18 mouse cellular contexts compared by ENCODE assay signal in the genomic region with DNA sequence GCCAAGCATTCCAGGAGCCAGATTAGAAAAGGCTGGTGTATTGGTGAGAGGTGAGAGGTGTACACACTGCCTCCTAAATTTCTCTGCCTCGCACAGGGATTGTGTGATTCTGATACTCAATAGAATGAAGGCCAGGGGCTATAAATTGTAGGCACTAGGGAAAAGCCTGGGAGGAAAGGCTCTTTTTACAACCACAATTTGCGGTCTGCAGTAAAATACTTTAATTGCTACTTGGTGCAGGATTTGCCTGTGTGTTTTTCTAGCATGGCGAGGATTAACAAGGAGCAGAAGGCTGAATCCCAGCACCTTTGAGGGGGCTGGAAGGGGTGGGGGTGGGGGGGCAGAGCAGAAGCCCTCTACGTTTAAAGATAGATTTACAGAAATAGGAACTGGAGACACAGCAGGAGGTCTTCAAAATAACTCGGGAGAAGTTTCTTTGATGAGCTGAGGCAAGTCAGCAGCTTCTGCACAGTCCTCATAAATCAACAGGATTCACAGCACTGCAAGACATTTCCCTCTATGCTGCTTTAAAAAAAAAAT. TPM values are rescaled to one million over a fixed set of nuclear protein-coding genes. Genes with fewer than 3 reads are reported as not detected.
A peak's percentile ranks its signal among the peaks of the same experiment; 100 is the strongest.
DNase-seq lines count a peak whose midpoint lies in the region; ATAC-seq and TF ChIP-seq lines count a peak whose summit lies in the region.
"Had no signal": no experiment of that assay in that cellular context is flagged by ENCODE, and none has a peak within 500 bp of the region (broad histone marks: within the 10 kb centered on the region; RNA-seq: fewer than 3 reads in every experiment).

No protein-coding gene starts in this region.

- H3K9ac ChIP-seq in intestine, embryonic 14.5 days (ENCODE audit: low read length), result no peak overlapping the region
- no peak overlapping the region for H3K9ac ChIP-seq in intestine, embryonic 16.5 days (ENCODE audit: low read depth, low read length)
- no peak overlapping the region for H3K9ac ChIP-seq in embryonic facial prominence, embryonic 11.5 days (replicated peaks; ENCODE audit: low read length)
- H3K9ac ChIP-seq in limb, embryonic 15.5 days, result no peak overlapping the region
- H3K9ac ChIP-seq in heart, adult 2 months (ENCODE audit: low read depth, low read length), result no peak overlapping the region

- TF ChIP-seq POLR2A in bone marrow macrophage, adult 2 months (IDR thresholded peaks at IDR 0.05; ENCODE audit: borderline replicate concordance, low read depth, low read length), result no peak
- TF ChIP-seq POLR2A in heart, adult 2 months (IDR thresholded peaks at IDR 0.05; ENCODE audit: insufficient read depth, low read depth, low read length), result no peak

- no peak for TF ChIP-seq EP300 in heart, adult 2 months (IDR thresholded peaks at IDR 0.05; ENCODE audit: insufficient read depth, low read depth, low read length)

- ATAC-seq in intestine, embryonic 14.5 days (replicated peaks; ENCODE audit: low FRiP score, low TSS enrichment, low read depth), result 0 out of 2 replicates have a peak, but pooled peaks have one; percentile 64
- ATAC-seq in intestine, embryonic 16.5 days, result no peak
- no peak; the same call in 1 of the 2 replicates for ATAC-seq in embryonic facial prominence, embryonic 11.5 days (replicated peaks; ENCODE audit: insufficient number of reproducible peaks, low FRiP score, low TSS enrichment, low read depth)
- 0 out of 2 replicates have a peak, but pooled peaks have one; percentile 19 for ATAC-seq in limb, embryonic 15.5 days (ENCODE audit: insufficient number of reproducible peaks, low FRiP score, low TSS enrichment, low read depth)
- no peak for ATAC-seq in granulocyte monocyte progenitor cell, adult 5-6 weeks (replicated peaks; ENCODE audit: poor library complexity, severe bottlenecking)
- no peak for ATAC-seq in monocyte, adult 5-6 weeks (replicated peaks; ENCODE audit: insufficient number of reproducible peaks, low FRiP score, low TSS enrichment, poor library complexity, severe bottlenecking)

- no peaks in the 10 kb centered on the region for H3K9me3 ChIP-seq in intestine, embryonic 14.5 days (ENCODE audit: control insufficient read depth, low read length)
- no peaks in the 10 kb centered on the region for H3K9me3 ChIP-seq in intestine, embryonic 16.5 days (ENCODE audit: control insufficient read depth, low read length)
- no peaks in the 10 kb centered on the region for H3K9me3 ChIP-seq in embryonic facial prominence, embryonic 11.5 days (replicated peaks; ENCODE audit: control insufficient read depth, low read length)
- no peaks in the 10 kb centered on the region for H3K9me3 ChIP-seq in limb, embryonic 15.5 days

- 7% methylated on average over 5 of the region's 5 CpGs for WGBS in intestine, embryonic 14.5 days
- 22% methylated on average over 5 of the region's 5 CpGs for WGBS in intestine, embryonic 16.5 days
- WGBS in embryonic facial prominence, embryonic 11.5 days, result 22% methylated on average over 5 of the region's 5 CpGs
- WGBS in limb, embryonic 15.5 days, result 3% methylated on average over 5 of the region's 5 CpGs
- 42% methylated on average over 5 of the region's 5 CpGs for WGBS in heart, adult 2 months

- H3K27me3 ChIP-seq in intestine, embryonic 14.5 days (replicated peaks; ENCODE audit: control insufficient read depth, insufficient read depth, low read length), result no peaks in the 10 kb centered on the region
- H3K27me3 ChIP-seq in intestine, embryonic 16.5 days (replicated peaks; ENCODE audit: control insufficient read depth, insufficient read depth, low read length), result no peaks in the 10 kb centered on the region
- no peaks in the 10 kb centered on the region for H3K27me3 ChIP-seq in embryonic facial prominence, embryonic 11.5 days (ENCODE audit: control insufficient read depth, insufficient read depth, low read length)
- no peaks in the 10 kb centered on the region for H3K27me3 ChIP-seq in limb, embryonic 15.5 days
- no peaks in the 10 kb centered on the region for H3K27me3 ChIP-seq in heart, adult 2 months (ENCODE audit: control insufficient read depth, insufficient read depth, low read length)

- intact Hi-C loops in heart, adult 2 months (cut with DNase I), result no loop called here

- H3K4me2 ChIP-seq in intestine, embryonic 14.5 days (ENCODE audit: low read length), result 0 out of 2 replicates have a peak overlapping the region, but pooled peaks have one; percentile 13
- H3K4me2 ChIP-seq in intestine, embryonic 16.5 days (ENCODE audit: low read depth, low read length), result no peak overlapping the region
- H3K4me2 ChIP-seq in embryonic facial prominence, embryonic 11.5 days (ENCODE audit: low read depth, low read length), result no peak overlapping the region
- H3K4me2 ChIP-seq in limb, embryonic 15.5 days, result no peak overlapping the region

- peaks cover 10% of the 10 kb centered on the region for H3K4me1 ChIP-seq in intestine, embryonic 14.5 days (replicated peaks; ENCODE audit: control insufficient read depth, insufficient read depth, low read length)
- no peaks in the 10 kb centered on the region; the same call in 1 of the 2 replicates for H3K4me1 ChIP-seq in intestine, embryonic 16.5 days (ENCODE audit: control insufficient read depth, insufficient read depth, low read length)
- H3K4me1 ChIP-seq in bone marrow macrophage, adult 2 months (ENCODE audit: control insufficient read depth, insufficient read depth, low read length), result peaks cover 10% of the 10 kb centered on the region
- no peaks in the 10 kb centered on the region for H3K4me1 ChIP-seq in embryonic facial prominence, embryonic 11.5 days (ENCODE audit: control insufficient read depth, insufficient read depth, low read length)
- H3K4me1 ChIP-seq in limb, embryonic 15.5 days, result peaks cover 13% of the 10 kb centered on the region; the same call in 1 of the 2 replicates
- H3K4me1 ChIP-seq in heart, adult 2 months (ENCODE audit: control insufficient read depth, insufficient read depth, low read length), result no peaks in the 10 kb centered on the region

- peak; percentile 56 for DNase-seq in intestine, embryonic 14.5 days (ENCODE audit: low spot score)
- DNase-seq in embryonic facial prominence, embryonic 11.5 days (ENCODE audit: low spot score), result peak; percentile 34
- DNase-seq in heart, adult 2 months, result no peak
- DNase-seq: heart, postnatal 4 days; lung, adult 2 months; right cerebral cortex, postnatal 4 days; thymus, postnatal 36 days had no signal

- TF ChIP-seq CTCF in bone marrow macrophage, adult 2 months (IDR thresholded peaks at IDR 0.05; ENCODE audit: low read depth, low read length), result no peak
- no peak for TF ChIP-seq CTCF in heart, adult 2 months (IDR thresholded peaks at IDR 0.05)

- 0 out of 2 replicates have a peak overlapping the region, but pooled peaks have one; percentile 6 for H3K27ac ChIP-seq in intestine, embryonic 14.5 days (ENCODE audit: low read depth)
- H3K27ac ChIP-seq in intestine, embryonic 16.5 days (ENCODE audit: low read length), result no peak overlapping the region
- H3K27ac ChIP-seq in bone marrow macrophage, adult 2 months (ENCODE audit: insufficient read depth, low read depth, low read length), result peak overlapping the region; percentile 15; the same call in 1 of the 2 replicates
- no peak overlapping the region for H3K27ac ChIP-seq in embryonic facial prominence, embryonic 11.5 days (replicated peaks; ENCODE audit: low read depth, low read length)
- no peak overlapping the region for H3K27ac ChIP-seq in limb, embryonic 15.5 days
- no peak overlapping the region for H3K27ac ChIP-seq in heart, adult 2 months

- no peaks in the 10 kb centered on the region for H3K36me3 ChIP-seq in intestine, embryonic 14.5 days (ENCODE audit: control insufficient read depth, insufficient read depth, low read length)
- H3K36me3 ChIP-seq in intestine, embryonic 16.5 days (ENCODE audit: control insufficient read depth, insufficient read depth, low read length), result no peaks in the 10 kb centered on the region
- H3K36me3 ChIP-seq in embryonic facial prominence, embryonic 11.5 days (replicated peaks; ENCODE audit: control insufficient read depth, insufficient read depth, low read depth, low read length), result no peaks in the 10 kb centered on the region
- H3K36me3 ChIP-seq in limb, embryonic 15.5 days, result no peaks in the 10 kb centered on the region
- H3K36me3 ChIP-seq in heart, adult 2 months (ENCODE audit: control insufficient read depth, insufficient read depth, low read length), result no peaks in the 10 kb centered on the region

- H3K4me3 ChIP-seq in intestine, embryonic 14.5 days (ENCODE audit: low read depth, low read length), result no peak overlapping the region
- H3K4me3 ChIP-seq in intestine, embryonic 16.5 days (ENCODE audit: low read length), result no peak overlapping the region
- H3K4me3 ChIP-seq in bone marrow macrophage, adult 2 months (ENCODE audit: insufficient read depth, low read length), result no peak overlapping the region
- H3K4me3 ChIP-seq in embryonic facial prominence, embryonic 11.5 days (ENCODE audit: low read depth, low read length), result no peak overlapping the region
- H3K4me3 ChIP-seq in limb, embryonic 15.5 days, result no peak overlapping the region
- no peak overlapping the region for H3K4me3 ChIP-seq in heart, adult 2 months

- H3K79me2 ChIP-seq in heart, adult 2 months (replicated peaks; ENCODE audit: control insufficient read depth, insufficient read depth, low read length), result no peaks in the 10 kb centered on the region

RNA-seq across cellular contexts. Expression of gene Snrpb2, which starts 44.2 kb away (rescaled TPM):
- 81.7 and 85.7 TPM in 2 replicates for polyA plus RNA-seq in intestine, embryonic 14.5 days (2014; fragmentation: Nextera tagmentation; extraction: Ambion mirVana)
- 46.9 and 47.1 TPM in 2 replicates for polyA plus RNA-seq in intestine, embryonic 16.5 days (2015; fragmentation: Nextera tagmentation; extraction: Ambion mirVana)
- polyA plus RNA-seq in bone marrow macrophage, adult 2 months (2012; ENCODE audit: insufficient read depth, insufficient read length, missing spikeins), result 124 and 140 TPM in 2 replicates
- 129 and 165 TPM in 2 replicates for polyA plus RNA-seq in embryonic facial prominence, embryonic 11.5 days (2014; fragmentation: Nextera tagmentation; extraction: Ambion mirVana)
- 54.3 and 60.3 TPM in 2 replicates for polyA plus RNA-seq in limb, embryonic 15.5 days (2015; fragmentation: Nextera tagmentation; extraction: Ambion mirVana)
- total RNA-seq in granulocyte monocyte progenitor cell, adult 5-6 weeks (2014; fragmentation: Nextera tagmentation), result 65.5 and 77.1 TPM in 2 replicates
- 103 and 146 TPM in 2 replicates for total RNA-seq in granulocyte monocyte progenitor cell, adult 5-6 weeks (2017)
- total RNA-seq in heart, adult 2 months (2021), result 10 to 100 TPM; 20.6 to 21.2 TPM
- 3.9 and 7.8 TPM in 2 replicates for polyA plus RNA-seq in heart, adult 2 months (2012; rRNA removed)
- total RNA-seq in monocyte, adult 5-6 weeks (2017), result 89.7 to 206 TPM (median 97.5 TPM) in 3 replicates

RNA-seq across cellular contexts. Expression of gene Otor, which starts 59.6 kb away (rescaled TPM):
- polyA plus RNA-seq in intestine, embryonic 14.5 days (2014; fragmentation: Nextera tagmentation; extraction: Ambion mirVana), result 1.1 and 1.5 TPM in 2 replicates
- 0.24 and 0.46 TPM in 2 replicates for polyA plus RNA-seq in intestine, embryonic 16.5 days (2015; fragmentation: Nextera tagmentation; extraction: Ambion mirVana)
- polyA plus RNA-seq in bone marrow macrophage, adult 2 months (2012; ENCODE audit: insufficient read depth, insufficient read length, missing spikeins), result not detected in 2 replicates
- 6.7 and 9.2 TPM in 2 replicates for polyA plus RNA-seq in embryonic facial prominence, embryonic 11.5 days (2014; fragmentation: Nextera tagmentation; extraction: Ambion mirVana)
- 4.1 and 4.7 TPM in 2 replicates for polyA plus RNA-seq in limb, embryonic 15.5 days (2015; fragmentation: Nextera tagmentation; extraction: Ambion mirVana)
- not detected in 2 replicates for total RNA-seq in granulocyte monocyte progenitor cell, adult 5-6 weeks (2014; fragmentation: Nextera tagmentation)
- total RNA-seq in granulocyte monocyte progenitor cell, adult 5-6 weeks (2017), result not detected in 2 replicates
- total RNA-seq in heart, adult 2 months (2021), result not detected
- polyA plus RNA-seq in heart, adult 2 months (2012; rRNA removed), result not detected in 2 replicates
- not detected in 3 replicates for total RNA-seq in monocyte, adult 5-6 weeks (2017)
- total RNA-seq: heart, adult 8-10 months; heart, postnatal 4 days; left cerebral cortex, postnatal 10 days; megakaryocyte-erythroid progenitor cell, adult 5-6 weeks had no signal
- polyA plus RNA-seq: cortical plate, adult 2 months; frontal cortex, adult 2 months; large intestine, adult 2 months; lung, adult 2 months had no signal

Comparison
In these comparisons a context has a peak if more than half of its experiments do, and no peak if none do; other contexts are left out.
1. ATAC-seq: peak in intestine, embryonic 14.5 days (single experiment) and limb, embryonic 15.5 days (single experiment); none in intestine, embryonic 16.5 days (single experiment), embryonic facial prominence, embryonic 11.5 days (single experiment), granulocyte monocyte progenitor cell, adult 5-6 weeks (single experiment) and monocyte, adult 5-6 weeks (single experiment).
2. H3K27ac ChIP-seq: peak in intestine, embryonic 14.5 days (single experiment) and bone marrow macrophage, adult 2 months (single experiment); none in intestine, embryonic 16.5 days (single experiment), embryonic facial prominence, embryonic 11.5 days (single experiment), limb, embryonic 15.5 days (single experiment) and heart, adult 2 months (single experiment).
3. DNase-seq: peak in intestine, embryonic 14.5 days (single experiment) and embryonic facial prominence, embryonic 11.5 days (single experiment); none in heart, adult 2 months (0 of 2).